Mouse (Mus musculus): Measurements from ENCODE around the gene Cdc7. TPM values are rescaled to one million over a fixed set of nuclear protein-coding genes. Genes with fewer than 3 reads are reported as not detected.

Gene Cdc7
- polyA plus RNA-seq, 1 experiment from 2014 or later, result 35.0 TPM

DNA sequence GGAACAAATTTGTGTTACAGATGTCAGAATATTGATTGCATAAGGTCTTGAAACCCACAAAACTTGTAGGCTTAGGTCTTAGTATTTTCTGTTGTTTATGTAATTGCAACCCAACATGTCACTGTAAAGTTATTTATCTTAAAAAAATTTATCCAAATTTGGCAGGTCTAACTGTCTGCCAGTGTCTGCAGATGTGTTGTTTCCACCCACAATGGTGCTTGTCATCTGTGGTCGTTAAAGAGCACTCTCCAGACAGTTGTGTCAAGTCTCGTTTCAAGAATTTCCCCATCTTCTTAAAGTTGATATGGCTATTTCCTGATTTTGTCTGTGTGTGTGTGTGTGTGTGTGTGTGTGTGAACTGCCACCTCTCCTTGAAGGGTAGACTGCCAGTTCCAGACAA lies 21.5 kb downstream of the Cdc7 start:
- no peak for ATAC-seq (ENCODE audit: low read depth)
- no peak overlapping the region for H3K4me2 ChIP-seq (ENCODE audit: low read depth, low read length)
- H3K4me3 ChIP-seq (ENCODE audit: low read depth, low read length), result no peak overlapping the region
- no peaks in the 10 kb centered on the region for H3K9me3 ChIP-seq (ENCODE audit: control insufficient read depth, low read length)
- DNase-seq (ENCODE audit: low spot score), result no peak
- peaks cover 45% of the 10 kb centered on the region for H3K36me3 ChIP-seq (ENCODE audit: control insufficient read depth, insufficient read depth, low read length)
- no peak overlapping the region for H3K9ac ChIP-seq (ENCODE audit: low read depth, low read length)
- 58% methylated on average over 2 of the region's 2 CpGs for WGBS
- no peak overlapping the region for H3K27ac ChIP-seq (replicated peaks; ENCODE audit: low read depth, low read length)
- H3K4me1 ChIP-seq (ENCODE audit: control insufficient read depth, insufficient read depth, low read length), result peaks cover 2% of the 10 kb centered on the region; the same call in 1 of the 2 replicates
- H3K27me3 ChIP-seq (replicated peaks; ENCODE audit: control insufficient read depth, insufficient read depth, low read length), result no peaks in the 10 kb centered on the region

DNA sequence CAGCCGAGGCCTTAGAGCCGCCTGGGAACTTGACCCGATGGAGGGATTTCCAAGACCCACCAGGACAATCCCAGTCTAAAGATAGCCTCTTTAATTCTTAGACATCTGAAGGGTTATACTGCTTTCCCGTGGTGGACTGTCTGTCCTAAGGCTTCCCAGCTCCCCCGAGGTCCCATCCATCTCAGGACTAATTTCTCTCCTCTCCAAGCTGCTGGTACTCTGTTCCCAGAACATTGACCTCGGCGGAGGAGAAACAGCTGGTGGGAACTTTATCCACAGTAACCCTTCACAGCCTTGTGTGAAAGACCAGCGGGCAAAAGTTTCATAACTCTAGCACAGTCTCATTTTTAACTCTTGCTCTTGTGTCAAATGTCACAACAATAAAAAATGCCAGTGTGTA lies 25.1 kb downstream of the Cdc7 start:
- no peak overlapping the region for H3K9ac ChIP-seq (ENCODE audit: low read depth, low read length)
- ATAC-seq (ENCODE audit: low read depth) (no peak), DNase-seq (ENCODE audit: low spot score) (peak; percentile 14)
- no peak overlapping the region for H3K4me2 ChIP-seq (ENCODE audit: low read depth, low read length)
- no peak overlapping the region for H3K4me3 ChIP-seq (ENCODE audit: low read depth, low read length)
- H3K36me3 ChIP-seq (ENCODE audit: control insufficient read depth, insufficient read depth, low read length), result peaks cover 18% of the 10 kb centered on the region
- no peaks in the 10 kb centered on the region for H3K9me3 ChIP-seq (ENCODE audit: control insufficient read depth, low read length)
- H3K27ac ChIP-seq (replicated peaks; ENCODE audit: low read depth, low read length), result no peak overlapping the region
- H3K4me1 ChIP-seq (ENCODE audit: control insufficient read depth, insufficient read depth, low read length), result peaks cover 12% of the 10 kb centered on the region
- H3K27me3 ChIP-seq (replicated peaks; ENCODE audit: control insufficient read depth, insufficient read depth, low read length), result no peaks in the 10 kb centered on the region
- 50% methylated on average over 8 of the region's 8 CpGs for WGBS

DNA sequence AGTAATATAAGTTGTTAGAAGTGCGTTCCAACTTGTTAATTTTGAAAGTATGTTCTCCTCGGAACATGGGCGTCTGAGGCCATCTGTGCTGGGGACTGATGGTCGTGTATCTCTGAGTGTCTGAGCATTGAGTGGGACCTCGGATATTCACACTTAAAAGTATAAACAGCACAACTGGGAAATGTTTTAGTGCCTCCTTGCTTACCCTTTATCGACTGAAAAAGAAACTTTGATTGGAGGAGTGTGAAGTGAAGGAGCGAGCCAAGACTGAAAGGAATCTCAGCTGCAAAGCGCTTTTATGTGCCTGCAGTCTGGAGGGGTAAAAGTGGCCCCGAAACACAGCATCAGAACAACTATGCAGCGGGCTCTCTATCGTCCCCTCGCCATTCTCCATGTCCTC lies 25.7 kb downstream of the Cdc7 start:
- Histone ChIP-seq H3K4me2 (ENCODE audit: low read depth, low read length) (no peak overlapping the region), H3K27me3 (replicated peaks; ENCODE audit: control insufficient read depth, insufficient read depth, low read length) (no peaks in the 10 kb centered on the region), H3K9ac (ENCODE audit: low read depth, low read length) (no peak overlapping the region), H3K4me1 (ENCODE audit: control insufficient read depth, insufficient read depth, low read length) (peaks cover 16% of the 10 kb centered on the region), H3K9me3 (ENCODE audit: control insufficient read depth, low read length) (no peaks in the 10 kb centered on the region), H3K36me3 (ENCODE audit: control insufficient read depth, insufficient read depth, low read length) (peaks cover 12% of the 10 kb centered on the region; the same call in 1 of the 2 replicates), H3K27ac (replicated peaks; ENCODE audit: low read depth, low read length) (no peak overlapping the region), H3K4me3 (ENCODE audit: low read depth, low read length) (no peak overlapping the region)
- ATAC-seq (ENCODE audit: low read depth), result no peak
- WGBS, result 66% methylated on average over 12 of the region's 12 CpGs
- no peak for DNase-seq (ENCODE audit: low spot score)

DNA sequence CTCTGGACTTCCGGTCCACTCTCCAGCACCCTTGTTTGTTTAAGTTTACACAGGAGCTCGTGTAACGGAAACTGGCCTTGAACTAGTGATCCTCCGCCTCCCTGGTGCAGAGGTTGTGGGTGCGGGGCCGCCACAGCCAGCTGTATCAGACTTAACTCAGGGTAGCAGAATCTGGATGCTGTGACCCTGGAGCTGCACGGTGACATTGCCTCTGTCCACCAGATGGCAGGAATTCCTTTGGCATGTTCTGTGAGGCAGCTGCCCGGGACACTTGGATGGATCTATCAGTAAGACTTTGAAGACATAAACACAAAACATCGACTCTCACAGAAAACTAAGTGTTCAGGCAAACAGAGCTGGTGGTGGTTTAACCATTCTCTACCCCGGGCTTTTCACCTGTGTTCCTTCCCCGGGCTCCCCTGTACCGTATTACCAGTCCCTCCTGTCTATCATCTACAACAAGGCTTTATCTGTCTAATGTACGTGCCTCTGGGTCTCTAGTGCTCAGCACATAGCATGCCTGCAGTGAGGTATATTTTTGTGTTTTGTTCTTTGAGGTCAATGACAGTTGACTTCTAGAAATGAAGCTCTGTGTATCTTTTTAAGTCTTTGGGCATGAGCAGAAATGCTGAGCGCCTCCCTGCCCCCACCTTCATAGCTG lies 26.6 kb downstream of the Cdc7 start:
- Histone ChIP-seq H3K9me3 (ENCODE audit: control insufficient read depth, low read length) (no peaks in the 10 kb centered on the region), H3K9ac (ENCODE audit: low read depth, low read length) (no peak overlapping the region), H3K4me1 (ENCODE audit: control insufficient read depth, insufficient read depth, low read length) (peaks cover 17% of the 10 kb centered on the region), H3K4me3 (ENCODE audit: low read depth, low read length) (no peak overlapping the region), H3K36me3 (ENCODE audit: control insufficient read depth, insufficient read depth, low read length) (peaks cover 7% of the 10 kb centered on the region; the same call in 1 of the 2 replicates), H3K27ac (replicated peaks; ENCODE audit: low read depth, low read length) (no peak overlapping the region), H3K4me2 (ENCODE audit: low read depth, low read length) (no peak overlapping the region), H3K27me3 (replicated peaks; ENCODE audit: control insufficient read depth, insufficient read depth, low read length) (no peaks in the 10 kb centered on the region)
- ATAC-seq (ENCODE audit: low read depth) (peak; percentile 68; the same call in 1 of the 2 replicates), DNase-seq (ENCODE audit: low spot score) (peak; percentile 82)
- WGBS, result 32% methylated on average over 14 of the region's 14 CpGs

DNA sequence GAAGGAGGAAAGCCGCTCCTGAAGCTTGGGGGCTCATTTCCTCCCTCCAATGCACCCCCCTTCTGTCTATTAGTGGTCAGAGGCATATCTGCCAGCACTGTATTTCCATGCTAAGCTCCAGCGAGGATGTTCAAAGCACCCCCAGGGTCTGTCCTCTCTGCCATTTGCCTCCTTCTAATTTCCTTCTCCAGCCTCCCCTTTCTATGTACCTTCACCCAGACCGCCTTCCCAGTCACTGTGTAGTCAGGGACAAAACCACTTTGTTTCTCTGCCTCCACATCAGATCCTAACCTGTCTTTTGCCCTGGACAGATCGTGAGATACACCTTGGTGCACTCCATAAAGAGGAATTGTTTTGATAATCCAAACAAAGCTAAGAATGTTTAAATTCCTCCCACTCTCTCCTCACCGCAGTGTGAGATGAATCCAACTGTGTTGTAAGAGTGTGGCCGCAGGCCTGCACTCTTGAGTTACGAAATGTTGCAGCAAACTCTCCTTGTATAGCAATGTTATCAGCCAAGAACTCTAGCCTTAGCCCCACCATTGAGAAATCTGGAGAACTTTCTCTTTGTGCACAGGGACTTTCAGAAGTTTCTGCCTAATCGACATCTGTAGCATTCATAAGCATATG lies 27.3 kb downstream of the Cdc7 start:
- peak; percentile 56 for DNase-seq (ENCODE audit: low spot score)
- Histone ChIP-seq H3K9me3 (ENCODE audit: control insufficient read depth, low read length) (no peaks in the 10 kb centered on the region), H3K4me1 (ENCODE audit: control insufficient read depth, insufficient read depth, low read length) (peaks cover 22% of the 10 kb centered on the region), H3K27ac (replicated peaks; ENCODE audit: low read depth, low read length) (0 out of 2 replicates have a peak overlapping the region, but pooled peaks have one; percentile 10), H3K9ac (ENCODE audit: low read depth, low read length) (no peak overlapping the region), H3K4me3 (ENCODE audit: low read depth, low read length) (no peak overlapping the region), H3K36me3 (ENCODE audit: control insufficient read depth, insufficient read depth, low read length) (0 out of 2 replicates have a peak, but pooled peaks cover 2% of the 10 kb centered on the region), H3K27me3 (replicated peaks; ENCODE audit: control insufficient read depth, insufficient read depth, low read length) (no peaks in the 10 kb centered on the region), H3K4me2 (ENCODE audit: low read depth, low read length) (no peak overlapping the region)
- ATAC-seq (ENCODE audit: low read depth), result no peak
- WGBS, result 48% methylated on average over 8 of the region's 8 CpGs

DNA sequence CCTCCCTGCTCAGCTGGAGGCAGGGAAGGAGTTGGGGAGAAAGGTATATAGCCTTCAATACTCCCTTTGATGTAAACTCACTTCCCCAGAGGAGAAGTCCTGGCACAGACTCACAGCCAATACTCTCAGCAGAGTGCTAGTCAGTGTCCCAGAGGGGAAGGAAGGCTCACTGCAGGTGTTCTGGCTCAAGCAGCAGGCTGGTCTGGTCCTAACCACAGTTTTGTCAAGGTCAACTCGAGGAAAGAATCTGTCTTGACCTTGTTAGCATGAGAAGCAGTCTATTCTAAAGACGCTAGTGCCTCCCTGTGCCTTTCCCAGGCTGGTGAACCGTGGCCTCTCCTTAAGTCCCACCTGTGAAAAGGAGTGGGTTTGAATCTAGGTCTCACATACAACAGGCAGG lies 30.6 kb downstream of the Cdc7 start:
- DNase-seq (ENCODE audit: low spot score) (peak; percentile 22), ATAC-seq (ENCODE audit: low read depth) (no peak)
- no peaks in the 10 kb centered on the region for H3K36me3 ChIP-seq (ENCODE audit: control insufficient read depth, insufficient read depth, low read length)
- H3K4me3 ChIP-seq (ENCODE audit: low read depth, low read length), result no peak overlapping the region
- H3K27me3 ChIP-seq (replicated peaks; ENCODE audit: control insufficient read depth, insufficient read depth, low read length), result no peaks in the 10 kb centered on the region
- WGBS, result 31% methylated on average over 3 of the region's 3 CpGs
- H3K4me2 ChIP-seq (ENCODE audit: low read depth, low read length), result no peak overlapping the region
- no peak overlapping the region for H3K27ac ChIP-seq (replicated peaks; ENCODE audit: low read depth, low read length)
- no peaks in the 10 kb centered on the region for H3K9me3 ChIP-seq (ENCODE audit: control insufficient read depth, low read length)
- H3K9ac ChIP-seq (ENCODE audit: low read depth, low read length), result no peak overlapping the region
- H3K4me1 ChIP-seq (ENCODE audit: control insufficient read depth, insufficient read depth, low read length), result peaks cover 25% of the 10 kb centered on the region

DNA sequence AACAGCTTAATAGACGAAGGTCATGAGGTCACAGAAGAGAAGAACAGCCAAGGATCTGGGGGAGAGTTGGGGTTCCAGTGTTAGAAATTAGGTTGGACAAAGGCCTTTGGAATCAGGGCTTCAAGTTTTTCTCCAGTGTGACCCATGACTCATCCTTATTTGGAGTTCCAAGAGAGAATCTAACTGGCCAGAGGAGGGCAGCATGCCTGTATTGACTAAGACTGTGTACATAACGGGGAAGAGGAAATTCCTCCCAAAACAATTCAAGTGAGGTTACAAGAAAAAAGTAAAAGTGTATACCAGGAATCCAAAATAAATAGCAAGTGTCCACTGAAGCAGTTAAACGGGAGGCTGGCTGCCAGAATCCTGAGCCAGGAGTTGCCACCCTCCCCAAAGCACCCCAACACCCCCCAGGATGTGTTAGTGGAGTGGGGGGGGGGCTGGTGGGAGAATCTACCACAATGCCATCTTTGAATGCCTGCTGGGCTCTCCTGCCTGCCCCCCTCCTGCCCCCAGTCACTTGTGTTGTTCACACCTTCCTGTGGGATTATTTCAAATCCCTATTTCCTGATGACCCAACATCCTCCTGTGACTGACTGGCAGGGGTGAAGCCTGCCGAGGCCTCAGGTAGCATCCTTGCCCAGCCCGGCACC lies 31.9 kb downstream of the Cdc7 start:
- Histone ChIP-seq H3K27ac (replicated peaks; ENCODE audit: low read depth, low read length) (no peak overlapping the region), H3K4me2 (ENCODE audit: low read depth, low read length) (no peak overlapping the region), H3K27me3 (replicated peaks; ENCODE audit: control insufficient read depth, insufficient read depth, low read length) (no peaks in the 10 kb centered on the region), H3K9me3 (ENCODE audit: control insufficient read depth, low read length) (no peaks in the 10 kb centered on the region), H3K4me3 (ENCODE audit: low read depth, low read length) (no peak overlapping the region), H3K4me1 (ENCODE audit: control insufficient read depth, insufficient read depth, low read length) (peaks cover 20% of the 10 kb centered on the region), H3K9ac (ENCODE audit: low read depth, low read length) (no peak overlapping the region), H3K36me3 (ENCODE audit: control insufficient read depth, insufficient read depth, low read length) (no peaks in the 10 kb centered on the region)
- DNase-seq (ENCODE audit: low spot score) (peak; percentile 93), ATAC-seq (ENCODE audit: low read depth) (peak; percentile 84)
- 26% methylated on average over 5 of the region's 5 CpGs for WGBS

DNA sequence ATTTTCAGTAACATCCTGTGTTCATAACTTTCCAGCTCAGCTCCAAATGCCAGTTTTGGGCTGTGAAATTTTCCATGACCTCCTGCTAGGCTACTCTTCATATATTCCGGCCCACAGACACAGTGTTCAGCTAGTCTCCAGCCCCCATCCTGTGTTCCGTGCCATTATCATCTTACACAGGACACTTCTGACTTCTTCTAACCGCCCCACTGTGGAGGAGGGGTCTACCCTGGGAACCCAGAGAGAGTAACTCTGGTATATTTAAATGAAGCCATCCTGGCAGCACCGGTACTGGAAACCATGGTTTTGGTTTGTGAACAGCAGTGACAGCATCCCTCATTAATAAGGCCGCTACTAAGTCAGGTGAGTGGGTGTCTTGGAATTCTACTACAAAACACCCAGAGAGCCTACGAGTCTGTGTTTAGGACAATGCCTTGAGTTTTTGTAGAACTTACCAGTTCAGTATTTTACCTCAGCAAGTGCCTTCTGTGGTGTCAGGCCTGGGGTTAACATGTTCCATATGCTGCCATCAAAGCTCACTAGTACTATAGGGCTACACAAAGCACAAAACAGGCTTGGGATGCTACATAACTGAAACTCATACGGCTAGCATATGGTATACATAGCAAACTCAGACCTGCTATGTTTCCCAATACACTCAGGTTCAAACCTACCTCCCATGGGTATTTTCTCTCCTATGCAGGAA lies 32.6 kb downstream of the Cdc7 start:
- Histone ChIP-seq H3K27me3 (replicated peaks; ENCODE audit: control insufficient read depth, insufficient read depth, low read length) (no peaks in the 10 kb centered on the region), H3K4me3 (ENCODE audit: low read depth, low read length) (no peak overlapping the region), H3K4me1 (ENCODE audit: control insufficient read depth, insufficient read depth, low read length) (peaks cover 21% of the 10 kb centered on the region), H3K27ac (replicated peaks; ENCODE audit: low read depth, low read length) (no peak overlapping the region), H3K9ac (ENCODE audit: low read depth, low read length) (no peak overlapping the region), H3K4me2 (ENCODE audit: low read depth, low read length) (no peak overlapping the region), H3K9me3 (ENCODE audit: control insufficient read depth, low read length) (no peaks in the 10 kb centered on the region), H3K36me3 (ENCODE audit: control insufficient read depth, insufficient read depth, low read length) (no peaks in the 10 kb centered on the region)
- peak; percentile 18 for DNase-seq (ENCODE audit: low spot score)
- WGBS, result 39% methylated on average over 7 of the region's 7 CpGs
- no peak for ATAC-seq (ENCODE audit: low read depth)
